11 mouse cellular contexts compared by ENCODE assay signal in genomic region chr9:109084922-109085321, GRCm38 (mm10). TPM values are rescaled to one million over a fixed set of nuclear protein-coding genes. Genes with fewer than 3 reads are reported as not detected.
DNase-seq lines count a peak whose midpoint lies in the region; ATAC-seq and TF ChIP-seq lines count a peak whose summit lies in the region.
"Had no signal": no experiment of that assay in that cellular context is flagged by ENCODE, and none has a peak within 500 bp of the region (broad histone marks: within the 10 kb centered on the region; RNA-seq: fewer than 3 reads in every experiment).

No protein-coding gene starts in this region.

- DNase-seq in forebrain, postnatal 0 days: peak; percentile 46
- peak; percentile 71 for DNase-seq in midbrain, embryonic 14.5 days
- peak; percentile 26 for DNase-seq in c-Kit-positive CD71-positive TER-119-positive erythroid progenitor cells, embryonic 14.5 days (ENCODE audit: low spot score)
- DNase-seq in splenic B cell, adult 2 months (ENCODE audit: low read depth, low spot score): peak; percentile 56
- DNase-seq in ovary, postnatal 10 days (ENCODE audit: low spot score): no peak
- DNase-seq: cerebellum, adult 11 months; heart, postnatal 4 days had no signal

- H3K9ac ChIP-seq in forebrain, postnatal 0 days: no peak overlapping the region
- no peak overlapping the region for H3K9ac ChIP-seq in forebrain, embryonic 16.5 days (replicated peaks; ENCODE audit: low read depth, low read length)
- no peak overlapping the region for H3K9ac ChIP-seq in midbrain, embryonic 14.5 days (replicated peaks; ENCODE audit: low read length)
- H3K9ac ChIP-seq in midbrain, embryonic 16.5 days (ENCODE audit: low read depth, low read length): no peak overlapping the region
- H3K9ac ChIP-seq: neural tube, embryonic 13.5 days had no signal

- H3K4me1 ChIP-seq in forebrain, postnatal 0 days (ENCODE audit: insufficient read depth): peaks cover 6% of the 10 kb centered on the region; the same call in 1 of the 2 replicates
- H3K4me1 ChIP-seq in forebrain, embryonic 16.5 days (replicated peaks; ENCODE audit: control insufficient read depth, insufficient read depth, low read length): peaks cover 26% of the 10 kb centered on the region
- peaks cover 15% of the 10 kb centered on the region for H3K4me1 ChIP-seq in midbrain, embryonic 14.5 days (ENCODE audit: control insufficient read depth, insufficient read depth, low read length)
- H3K4me1 ChIP-seq in midbrain, embryonic 16.5 days (ENCODE audit: control insufficient read depth, insufficient read depth, low read length): peaks cover 20% of the 10 kb centered on the region

- no peaks in the 10 kb centered on the region for H3K27me3 ChIP-seq in forebrain, postnatal 0 days (ENCODE audit: insufficient read depth, low read length)
- no peaks in the 10 kb centered on the region for H3K27me3 ChIP-seq in forebrain, embryonic 16.5 days (replicated peaks; ENCODE audit: control insufficient read depth, insufficient read depth, low read length)
- no peaks in the 10 kb centered on the region for H3K27me3 ChIP-seq in midbrain, embryonic 14.5 days (ENCODE audit: control insufficient read depth, insufficient read depth, low read length)
- H3K27me3 ChIP-seq in midbrain, embryonic 16.5 days (ENCODE audit: control insufficient read depth, insufficient read depth, low read depth, low read length): no peaks in the 10 kb centered on the region
- no peaks in the 10 kb centered on the region for H3K27me3 ChIP-seq in splenic B cell, adult 2 months (ENCODE audit: control insufficient read depth, insufficient read depth, low read length, poor library complexity, severe bottlenecking)
- H3K27me3 ChIP-seq: neural tube, embryonic 13.5 days had no signal

- no peak for ATAC-seq in forebrain, postnatal 0 days
- ATAC-seq in forebrain, embryonic 16.5 days: no peak
- no peak for ATAC-seq in midbrain, embryonic 14.5 days (ENCODE audit: low FRiP score, low TSS enrichment)
- no peak for ATAC-seq in midbrain, embryonic 16.5 days
- ATAC-seq in cerebellum, adult (ENCODE audit: insufficient number of reproducible peaks, low FRiP score, low TSS enrichment): no peak

- no peaks in the 10 kb centered on the region for H3K9me3 ChIP-seq in forebrain, postnatal 0 days (ENCODE audit: low read length)
- no peaks in the 10 kb centered on the region for H3K9me3 ChIP-seq in forebrain, embryonic 16.5 days (ENCODE audit: control insufficient read depth, low read length)
- no peaks in the 10 kb centered on the region for H3K9me3 ChIP-seq in midbrain, embryonic 14.5 days (ENCODE audit: control insufficient read depth, low read length)
- no peaks in the 10 kb centered on the region for H3K9me3 ChIP-seq in midbrain, embryonic 16.5 days (replicated peaks; ENCODE audit: control insufficient read depth, low read length, poor library complexity, severe bottlenecking)
- H3K9me3 ChIP-seq: neural tube, embryonic 13.5 days had no signal

- H3K36me3 ChIP-seq in forebrain, postnatal 0 days (ENCODE audit: insufficient read depth): 0 out of 2 replicates have a peak, but pooled peaks cover 10% of the 10 kb centered on the region
- no peaks in the 10 kb centered on the region; the same call in 1 of the 2 replicates for H3K36me3 ChIP-seq in forebrain, embryonic 16.5 days (ENCODE audit: control insufficient read depth, insufficient read depth)
- peaks cover 4% of the 10 kb centered on the region for H3K36me3 ChIP-seq in midbrain, embryonic 14.5 days (ENCODE audit: control insufficient read depth, insufficient read depth, low read length)
- H3K36me3 ChIP-seq in midbrain, embryonic 16.5 days (ENCODE audit: control insufficient read depth, insufficient read depth, low read length): peaks cover 2% of the 10 kb centered on the region
- no peaks in the 10 kb centered on the region for H3K36me3 ChIP-seq in splenic B cell, adult 2 months (ENCODE audit: control insufficient read depth, insufficient read depth, low read length, poor library complexity, severe bottlenecking)

- no peak overlapping the region for H3K27ac ChIP-seq in forebrain, postnatal 0 days (ENCODE audit: low read depth, low read length)
- H3K27ac ChIP-seq in forebrain, embryonic 16.5 days (ENCODE audit: low read length): no peak overlapping the region
- no peak overlapping the region for H3K27ac ChIP-seq in midbrain, embryonic 14.5 days (replicated peaks; ENCODE audit: low read depth, low read length)
- H3K27ac ChIP-seq in midbrain, embryonic 16.5 days (ENCODE audit: low read length): no peak overlapping the region
- H3K27ac ChIP-seq: neural tube, embryonic 13.5 days had no signal

- H3K4me3 ChIP-seq in forebrain, postnatal 0 days (ENCODE audit: low read depth, low read length): no peak overlapping the region
- no peak overlapping the region for H3K4me3 ChIP-seq in forebrain, embryonic 16.5 days (replicated peaks; ENCODE audit: low read length)
- H3K4me3 ChIP-seq in midbrain, embryonic 14.5 days (replicated peaks; ENCODE audit: low read depth, low read length): no peak overlapping the region
- H3K4me3 ChIP-seq in midbrain, embryonic 16.5 days (ENCODE audit: low read depth, low read length): no peak overlapping the region
- H3K4me3 ChIP-seq: neural tube, embryonic 13.5 days had no signal

- no peak overlapping the region for H3K4me2 ChIP-seq in forebrain, postnatal 0 days (ENCODE audit: low read depth)
- no peak overlapping the region for H3K4me2 ChIP-seq in forebrain, embryonic 16.5 days (ENCODE audit: low read length)
- no peak overlapping the region for H3K4me2 ChIP-seq in midbrain, embryonic 14.5 days (ENCODE audit: low read length)
- no peak overlapping the region for H3K4me2 ChIP-seq in midbrain, embryonic 16.5 days (ENCODE audit: low read length)
- H3K4me2 ChIP-seq: neural tube, embryonic 13.5 days had no signal

- WGBS in forebrain, postnatal 0 days: 5% methylated on average over 2 of the region's 2 CpGs
- WGBS in forebrain, embryonic 16.5 days: 10% methylated on average over 2 of the region's 2 CpGs
- 17% methylated on average over 2 of the region's 2 CpGs for WGBS in midbrain, embryonic 14.5 days
- 13% methylated on average over 2 of the region's 2 CpGs for WGBS in midbrain, embryonic 16.5 days

- peak; percentile 61 for TF ChIP-seq CTCF in forebrain, postnatal 0 days (IDR thresholded peaks at IDR 0.05; ENCODE audit: low read depth)

RNA-seq across cellular contexts. Expression of gene Tma7, which starts 2.5 kb away (rescaled TPM):
- total RNA-seq in forebrain, postnatal 0 days (2014; rRNA removed): 177 and 216 TPM in 2 replicates
- 695 and 816 TPM in 2 replicates for polyA plus RNA-seq in forebrain, postnatal 0 days (2015; fragmentation: Nextera tagmentation; extraction: Ambion mirVana)
- polyA plus RNA-seq in forebrain, embryonic 16.5 days (2015; fragmentation: Nextera tagmentation; extraction: Ambion mirVana): 505 and 526 TPM in 2 replicates
- polyA plus RNA-seq in midbrain, embryonic 14.5 days (2014; fragmentation: Nextera tagmentation; extraction: Ambion mirVana): 733 and 824 TPM in 2 replicates
- 674 and 688 TPM in 2 replicates for polyA plus RNA-seq in midbrain, embryonic 16.5 days (2015; fragmentation: Nextera tagmentation; extraction: Ambion mirVana)

RNA-seq across cellular contexts. Expression of gene Ccdc51, which starts 2.6 kb away (rescaled TPM):
- total RNA-seq in forebrain, postnatal 0 days (2014; rRNA removed): 12.2 and 12.9 TPM in 2 replicates
- 6.4 and 7.2 TPM in 2 replicates for polyA plus RNA-seq in forebrain, postnatal 0 days (2015; fragmentation: Nextera tagmentation; extraction: Ambion mirVana)
- 16.9 and 17.5 TPM in 2 replicates for polyA plus RNA-seq in forebrain, embryonic 16.5 days (2015; fragmentation: Nextera tagmentation; extraction: Ambion mirVana)
- 14.0 and 15.4 TPM in 2 replicates for polyA plus RNA-seq in midbrain, embryonic 14.5 days (2014; fragmentation: Nextera tagmentation; extraction: Ambion mirVana)
- 12.5 and 13.1 TPM in 2 replicates for polyA plus RNA-seq in midbrain, embryonic 16.5 days (2015; fragmentation: Nextera tagmentation; extraction: Ambion mirVana)

RNA-seq across cellular contexts. Expression of gene Plxnb1, which starts 10.3 kb away (rescaled TPM):
- total RNA-seq in forebrain, postnatal 0 days (2014; rRNA removed): 56.3 and 78.2 TPM in 2 replicates
- 7.3 and 10.2 TPM in 2 replicates for polyA plus RNA-seq in forebrain, postnatal 0 days (2015; fragmentation: Nextera tagmentation; extraction: Ambion mirVana)
- 18.6 and 22.1 TPM in 2 replicates for polyA plus RNA-seq in forebrain, embryonic 16.5 days (2015; fragmentation: Nextera tagmentation; extraction: Ambion mirVana)
- 21.7 and 22.4 TPM in 2 replicates for polyA plus RNA-seq in midbrain, embryonic 14.5 days (2014; fragmentation: Nextera tagmentation; extraction: Ambion mirVana)
- 17.9 and 19.1 TPM in 2 replicates for polyA plus RNA-seq in midbrain, embryonic 16.5 days (2015; fragmentation: Nextera tagmentation; extraction: Ambion mirVana)

RNA-seq across cellular contexts. Expression of gene Atrip, which starts 11.0 kb away (rescaled TPM):
- 45.2 and 46.1 TPM in 2 replicates for total RNA-seq in forebrain, postnatal 0 days (2014; rRNA removed)
- polyA plus RNA-seq in forebrain, postnatal 0 days (2015; fragmentation: Nextera tagmentation; extraction: Ambion mirVana): 34.6 and 34.8 TPM in 2 replicates
- 36.0 and 38.3 TPM in 2 replicates for polyA plus RNA-seq in forebrain, embryonic 16.5 days (2015; fragmentation: Nextera tagmentation; extraction: Ambion mirVana)
- polyA plus RNA-seq in midbrain, embryonic 14.5 days (2014; fragmentation: Nextera tagmentation; extraction: Ambion mirVana): 26.5 and 28.6 TPM in 2 replicates
- polyA plus RNA-seq in midbrain, embryonic 16.5 days (2015; fragmentation: Nextera tagmentation; extraction: Ambion mirVana): 31.5 and 34.1 TPM in 2 replicates

RNA-seq across cellular contexts. Expression of gene Trex1, which starts 25.4 kb away (rescaled TPM):
- total RNA-seq in forebrain, postnatal 0 days (2014; rRNA removed): 22.5 and 25.3 TPM in 2 replicates
- 16.5 and 20.3 TPM in 2 replicates for polyA plus RNA-seq in forebrain, postnatal 0 days (2015; fragmentation: Nextera tagmentation; extraction: Ambion mirVana)
- polyA plus RNA-seq in forebrain, embryonic 16.5 days (2015; fragmentation: Nextera tagmentation; extraction: Ambion mirVana): 16.1 and 17.9 TPM in 2 replicates
- 15.3 and 18.8 TPM in 2 replicates for polyA plus RNA-seq in midbrain, embryonic 14.5 days (2014; fragmentation: Nextera tagmentation; extraction: Ambion mirVana)
- polyA plus RNA-seq in midbrain, embryonic 16.5 days (2015; fragmentation: Nextera tagmentation; extraction: Ambion mirVana): 12.1 and 13.7 TPM in 2 replicates
